Mouse (Mus musculus): Measurements from ENCODE around the gene Gm9913. TPM values are rescaled to one million over a fixed set of nuclear protein-coding genes. Genes with fewer than 3 reads are reported as not detected.
A peak's percentile ranks its signal among the peaks of the same experiment; 100 is the strongest.

The Gm9913 gene
- polyA plus RNA-seq, 1 experiment: 0.06 TPM

DNA sequence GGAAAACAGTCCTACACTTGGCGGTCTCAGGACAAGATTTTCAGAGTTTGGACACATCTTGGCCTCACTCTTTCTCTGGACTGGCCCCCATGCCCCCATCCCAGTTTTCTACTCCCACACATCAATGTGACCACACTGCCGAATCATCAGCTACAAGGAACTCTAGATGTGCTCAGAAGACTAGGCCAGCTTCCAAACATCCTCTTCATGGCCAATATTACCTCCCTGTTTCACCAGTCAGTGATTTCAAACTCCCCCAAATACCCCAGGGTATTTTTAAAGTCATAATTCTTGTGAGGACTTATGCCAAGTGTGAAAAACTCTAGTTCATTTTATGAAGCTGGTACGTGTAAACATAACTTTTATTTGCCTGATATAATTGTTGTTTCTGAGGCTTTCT, 40.1 kb downstream of the Gm9913 start:
- WGBS: 78% methylated on average over 3 of the region's 3 CpGs
- TF ChIP-seq POLR2A (IDR thresholded peaks at IDR 0.05; ENCODE audit: low read depth, low read length): no peak
- TF ChIP-seq CTCF (conservative IDR thresholded peaks at IDR 0.05; ENCODE audit: insufficient read depth, insufficient read length, low read depth, low read length): no peak
- Histone ChIP-seq H3K4me1 (ENCODE audit: control insufficient read depth, insufficient read depth, low read length) (no peaks in the 10 kb centered on the region), H3K27me3 (replicated peaks; ENCODE audit: control insufficient read depth, insufficient read depth, low read length) (no peaks in the 10 kb centered on the region), H3K36me3 (ENCODE audit: control insufficient read depth, insufficient read depth, low read length) (no peaks in the 10 kb centered on the region), H3K27ac (ENCODE audit: insufficient read depth, low read depth, low read length) (no peak overlapping the region), H3K4me3 (ENCODE audit: insufficient read depth, low read depth, low read length) (no peak overlapping the region)
- DNase-seq: no peak

GRCm38 (mm10) chr2:125548806-125549578, 44.1 kb downstream of the Gm9913 start:
- Histone ChIP-seq H3K27me3 (replicated peaks; ENCODE audit: control insufficient read depth, insufficient read depth, low read length) (no peaks in the 10 kb centered on the region), H3K36me3 (ENCODE audit: control insufficient read depth, insufficient read depth, low read length) (no peaks in the 10 kb centered on the region), H3K4me3 (ENCODE audit: insufficient read depth, low read depth, low read length) (no peak overlapping the region), H3K4me1 (ENCODE audit: control insufficient read depth, insufficient read depth, low read length) (no peaks in the 10 kb centered on the region), H3K27ac (ENCODE audit: insufficient read depth, low read depth, low read length) (no peak overlapping the region)
- WGBS: 83% methylated on average over 1 of the region's 1 CpGs
- TF ChIP-seq POLR2A (IDR thresholded peaks at IDR 0.05; ENCODE audit: low read depth, low read length): no peak
- no peak for TF ChIP-seq CTCF (conservative IDR thresholded peaks at IDR 0.05; ENCODE audit: insufficient read depth, insufficient read length, low read depth, low read length)
- DNase-seq: no peak

DNA sequence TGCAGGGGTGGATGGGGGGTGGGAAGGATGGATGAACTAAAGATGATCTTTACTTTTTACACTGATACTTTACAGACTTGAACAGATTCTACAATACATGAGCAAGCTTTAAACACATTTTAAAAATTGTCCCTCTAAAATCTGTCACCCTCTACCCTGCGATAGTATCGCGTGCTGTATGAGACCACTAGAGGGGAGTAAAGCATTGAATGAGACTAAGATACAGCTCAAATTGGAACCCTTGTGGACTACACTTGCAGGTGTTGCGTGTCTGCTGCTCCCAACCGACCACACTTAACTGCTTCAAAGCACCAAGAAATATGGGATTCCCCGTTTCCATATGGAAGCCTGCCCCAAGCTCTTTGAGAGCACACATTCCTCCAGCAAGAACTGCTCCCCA, 50.9 kb downstream of the Gm9913 start:
- no peak for DNase-seq
- TF ChIP-seq POLR2A (IDR thresholded peaks at IDR 0.05; ENCODE audit: low read depth, low read length): no peak
- TF ChIP-seq CTCF (conservative IDR thresholded peaks at IDR 0.05; ENCODE audit: insufficient read depth, insufficient read length, low read depth, low read length): 0 out of 2 replicates have a peak, but pooled peaks have one; percentile 3
- WGBS: 74% methylated on average over 6 of the region's 6 CpGs

More for the DNA sequence above, 50.9 kb downstream of the Gm9913 start:
- no peaks in the 10 kb centered on the region for H3K36me3 ChIP-seq (ENCODE audit: control insufficient read depth, insufficient read depth, low read length)
- no peak overlapping the region for H3K27ac ChIP-seq (ENCODE audit: insufficient read depth, low read depth, low read length)
- H3K4me1 ChIP-seq (ENCODE audit: control insufficient read depth, insufficient read depth, low read length): no peaks in the 10 kb centered on the region
- no peak overlapping the region for H3K4me3 ChIP-seq (ENCODE audit: insufficient read depth, low read depth, low read length)
- no peaks in the 10 kb centered on the region for H3K27me3 ChIP-seq (replicated peaks; ENCODE audit: control insufficient read depth, insufficient read depth, low read length)

Other genes starting within 250 kb of the Gm9913 start
- 6.5 and 6.7 TPM in 2 replicates for gene Fbn1, start 2.9 kb downstream of the Gm9913 start, polyA plus RNA-seq (2012; rRNA removed)
- 0.77 and 0.81 TPM in 2 replicates for gene Cep152, start 120.0 kb downstream of the Gm9913 start, polyA plus RNA-seq (2012; rRNA removed)
- gene Eid1, start 168.0 kb downstream of the Gm9913 start, polyA plus RNA-seq (2012; rRNA removed): 12.9 and 19.9 TPM in 2 replicates
- 0.20 and 0.22 TPM in 2 replicates for gene Shc4, start 219.1 kb downstream of the Gm9913 start, polyA plus RNA-seq (2012; rRNA removed)